In genomic region chr1:131053239-131053638, GRCm38 (mm10) we compare ENCODE assay signal across 9 mouse cellular contexts. TPM values are rescaled to one million over a fixed set of nuclear protein-coding genes. Genes with fewer than 3 reads are reported as not detected.
DNase-seq lines count a peak whose midpoint lies in the region; ATAC-seq and TF ChIP-seq lines count a peak whose summit lies in the region.
"Had no signal": no experiment of that assay in that cellular context is flagged by ENCODE, and none has a peak within 500 bp of the region (broad histone marks: within the 10 kb centered on the region; RNA-seq: fewer than 3 reads in every experiment).

No protein-coding gene starts in this region.

- no peak overlapping the region for H3K27ac ChIP-seq in forebrain, postnatal 0 days (ENCODE audit: low read depth, low read length)
- no peak overlapping the region for H3K27ac ChIP-seq in liver, embryonic 16.5 days (ENCODE audit: low read length)
- no peak overlapping the region for H3K27ac ChIP-seq in neural tube, embryonic 12.5 days

- WGBS in forebrain, postnatal 0 days = 4% methylated on average over 8 of the region's 8 CpGs
- WGBS in liver, embryonic 16.5 days (ENCODE audit: insufficient replicate concordance) = 15% methylated on average over 8 of the region's 8 CpGs
- WGBS in neural tube, embryonic 12.5 days = 6% methylated on average over 8 of the region's 8 CpGs

- H3K27me3 ChIP-seq in forebrain, postnatal 0 days (ENCODE audit: insufficient read depth, low read length) = no peaks in the 10 kb centered on the region
- H3K27me3 ChIP-seq in liver, embryonic 16.5 days (ENCODE audit: control insufficient read depth, insufficient read depth, low read depth, low read length) = no peaks in the 10 kb centered on the region
- no peaks in the 10 kb centered on the region for H3K27me3 ChIP-seq in neural tube, embryonic 12.5 days (replicated peaks)

- no peaks in the 10 kb centered on the region for H3K9me3 ChIP-seq in forebrain, postnatal 0 days (ENCODE audit: low read length)
- H3K9me3 ChIP-seq in liver, embryonic 16.5 days (replicated peaks; ENCODE audit: control insufficient read depth, low read length) = no peaks in the 10 kb centered on the region
- no peaks in the 10 kb centered on the region for H3K9me3 ChIP-seq in neural tube, embryonic 12.5 days

- no peak overlapping the region for H3K4me3 ChIP-seq in forebrain, postnatal 0 days (ENCODE audit: low read depth, low read length)
- no peak overlapping the region for H3K4me3 ChIP-seq in liver, embryonic 16.5 days (ENCODE audit: low read depth, low read length)
- no peak overlapping the region for H3K4me3 ChIP-seq in neural tube, embryonic 12.5 days

- peaks cover 33% of the 10 kb centered on the region for H3K36me3 ChIP-seq in forebrain, postnatal 0 days (ENCODE audit: insufficient read depth)
- peaks cover 19% of the 10 kb centered on the region for H3K36me3 ChIP-seq in liver, embryonic 16.5 days (ENCODE audit: control insufficient read depth, insufficient read depth)
- peaks cover 44% of the 10 kb centered on the region for H3K36me3 ChIP-seq in neural tube, embryonic 12.5 days

- DNase-seq in ES-CJ7 (ENCODE audit: low read depth, low spot score) = peak; percentile 87
- DNase-seq in c-Kit-positive CD71-positive TER-119-positive erythroid progenitor cells, embryonic 14.5 days (ENCODE audit: low spot score) = peak; percentile 69
- peak; percentile 92 for DNase-seq in forebrain, postnatal 0 days
- peak; percentile 72 for DNase-seq in heart, postnatal 4 days
- DNase-seq in layer of hippocampus, adult 11-12 months (ENCODE audit: low spot score) = peak; percentile 72
- DNase-seq in thymus, postnatal 25 days = peak; percentile 64

- peak; percentile 91 for TF ChIP-seq CTCF in forebrain, postnatal 0 days (IDR thresholded peaks at IDR 0.05; ENCODE audit: low read depth)

- H3K4me1 ChIP-seq in forebrain, postnatal 0 days (ENCODE audit: insufficient read depth) = no peaks in the 10 kb centered on the region
- H3K4me1 ChIP-seq in liver, embryonic 16.5 days (ENCODE audit: control insufficient read depth, low read depth, low read length) = no peaks in the 10 kb centered on the region
- peaks cover 16% of the 10 kb centered on the region for H3K4me1 ChIP-seq in neural tube, embryonic 12.5 days

- peak; percentile 90 for ATAC-seq in forebrain, postnatal 0 days
- ATAC-seq in liver, embryonic 16.5 days (ENCODE audit: low read depth) = peak; percentile 35
- ATAC-seq in neural tube, embryonic 12.5 days (ENCODE audit: low FRiP score, low read depth) = peak; percentile 61

- no peak overlapping the region for H3K9ac ChIP-seq in forebrain, postnatal 0 days
- no peak overlapping the region for H3K9ac ChIP-seq in liver, embryonic 16.5 days (ENCODE audit: low read depth, low read length)
- no peak overlapping the region; the same call in 1 of the 2 replicates for H3K9ac ChIP-seq in neural tube, embryonic 12.5 days

- H3K4me2 ChIP-seq in forebrain, postnatal 0 days (ENCODE audit: low read depth) = no peak overlapping the region
- no peak overlapping the region for H3K4me2 ChIP-seq in liver, embryonic 16.5 days (ENCODE audit: low read depth, low read length)
- H3K4me2 ChIP-seq in neural tube, embryonic 12.5 days (replicated peaks) = no peak overlapping the region

RNA-seq across cellular contexts. Expression of gene Il10, which starts 33.6 kb away (rescaled TPM):
- total RNA-seq in forebrain, postnatal 0 days (2014; rRNA removed) = 0.15 TPM in 1 of 2 replicates, not detected in the other
- not detected in 2 replicates for polyA plus RNA-seq in forebrain, postnatal 0 days (2015; fragmentation: Nextera tagmentation; extraction: Ambion mirVana)
- not detected for total RNA-seq in heart, postnatal 4 days (2021)
- polyA plus RNA-seq in liver, embryonic 16.5 days (2015; fragmentation: Nextera tagmentation; extraction: Ambion mirVana) = not detected in 2 replicates
- not detected in 2 replicates for polyA plus RNA-seq in neural tube, embryonic 12.5 days (2016; fragmentation: Nextera tagmentation; extraction: Ambion mirVana)
- total RNA-seq: gastrocnemius, adult 8-10 months had no signal

RNA-seq across cellular contexts. Expression of gene Mapkapk2, which starts 44.4 kb away (rescaled TPM):
- 47.9 and 57.3 TPM in 2 replicates for total RNA-seq in forebrain, postnatal 0 days (2014; rRNA removed)
- 18.0 and 18.3 TPM in 2 replicates for polyA plus RNA-seq in forebrain, postnatal 0 days (2015; fragmentation: Nextera tagmentation; extraction: Ambion mirVana)
- total RNA-seq in heart, postnatal 4 days (2021) = 100 to 1,000 TPM; 206 to 226 TPM
- polyA plus RNA-seq in liver, embryonic 16.5 days (2015; fragmentation: Nextera tagmentation; extraction: Ambion mirVana) = 6.4 and 10.8 TPM in 2 replicates
- polyA plus RNA-seq in neural tube, embryonic 12.5 days (2016; fragmentation: Nextera tagmentation; extraction: Ambion mirVana) = 44.2 and 46.8 TPM in 2 replicates

Comparison
In these comparisons a context has a peak if more than half of its experiments do, and no peak if none do; other contexts are left out.
1. ATAC-seq: peak in every context shown above with its lines; median percentile 90 in forebrain, postnatal 0 days; 61 in neural tube, embryonic 12.5 days; 35 in liver, embryonic 16.5 days.